Mouse (Mus musculus) limb, embryonic 14.5 days (tissue): Measurements from ENCODE around the gene Pex11b. TPM values are rescaled to one million over a fixed set of nuclear protein-coding genes. Genes with fewer than 3 reads are reported as not detected.

Experiments used
- ATAC-seq: fragments of 200-750 bp; cut with Nextera tagmentation; 2 replicates; pipeline ENCODE4 v1.8.0; 2017; ENCODE audit warnings: low read depth, moderate number of reproducible peaks, moderate TSS enrichment; ENCODE audit not compliant: low FRiP score
- DNase-seq: peaks from one replicate; pipeline ENCODE4 v3.0.0-alpha.2; 2015; ENCODE audit warnings: low spot score
- H3K27ac ChIP-seq: fragments of 300-500 bp; sonication (generic); replicated peaks from 2 replicates; pipeline ENCODE4 v1.5.1; 2014; ENCODE audit warnings: low read depth, mild to moderate bottlenecking, low read length, moderate library complexity, mixed read lengths
- H3K27me3 ChIP-seq: fragments of 300-500 bp; sonication (generic); 2 replicates; pipeline ENCODE4 v1.6.1; 2014; ENCODE audit warnings: low read length, mixed read lengths; ENCODE audit not compliant: control insufficient read depth, insufficient read depth
- H3K36me3 ChIP-seq: fragments of 300-500 bp; sonication (generic); 2 replicates; pipeline ENCODE4 v1.6.1; 2014; ENCODE audit warnings: mild to moderate bottlenecking, low read length, moderate library complexity, mixed read lengths; ENCODE audit not compliant: control insufficient read depth, insufficient read depth
- H3K4me1 ChIP-seq: fragments of 300-500 bp; sonication (generic); 2 replicates; pipeline ENCODE4 v1.6.1; 2014; ENCODE audit warnings: antibody characterized with exemption, low read length, mixed read lengths; ENCODE audit not compliant: control insufficient read depth, insufficient read depth
- H3K4me2 ChIP-seq: fragments of 300-500 bp; sonication (generic); replicated peaks from 2 replicates; pipeline ENCODE4 v1.6.1; 2014; ENCODE audit warnings: low read depth, mild to moderate bottlenecking, low read length, moderate library complexity; ENCODE audit not compliant: severe bottlenecking
- H3K4me3 ChIP-seq: fragments of 300-500 bp; sonication (generic); replicated peaks from 2 replicates; pipeline ENCODE4 v1.5.1; 2014; ENCODE audit warnings: low read length
- H3K9ac ChIP-seq: fragments of 300-500 bp; sonication (generic); 2 replicates; pipeline ENCODE4 v1.6.1; 2014; ENCODE audit warnings: mild to moderate bottlenecking, low read depth, low read length, moderate library complexity; ENCODE audit not compliant: severe bottlenecking
- H3K9me3 ChIP-seq: fragments of 300-500 bp; sonication (generic); 2 replicates; pipeline ENCODE4 v1.6.1; 2016; ENCODE audit warnings: low read length; ENCODE audit not compliant: control insufficient read depth
- POLR2A ChIP-seq: fragments of 200-500 bp; IDR thresholded peaks from 2 replicates; pipeline ENCODE4 v1.8.0; 2012; ENCODE audit warnings: inconsistent platforms, mild to moderate bottlenecking, moderate library complexity, borderline replicate concordance; ENCODE audit not compliant: insufficient read depth, insufficient read length; ENCODE audit errors: extremely low read depth
- WGBS: fragments of 180-500 bp; shearing (Covaris S2); extraction: QIAGEN DNeasy Blood & Tissue Kit; methylation state at CpG from one replicate; pipeline ENCODE4 v1.1.7; 2014; 5-methylcytosine and 5-hydroxymethylcytosine counted together
- polyA plus RNA-seq, 2 experiments: library from polyadenylated mRNA; depleted of rRNA in 1 of 2; stranded (reverse) in 1 of 2; unstranded in 1 of 2; fragments of >200 nt; fragmentation: Nextera tagmentation in 1 of 2; extraction: Ambion mirVana in 1 of 2; gene quantifications; 2 replicates each; pipeline versions ENCODE4 v1.2.1 to v1.2.3; 2012 to 2014

The Pex11b gene
- polyA plus RNA-seq (2012; rRNA removed) (53.0 and 64.0 TPM in 2 replicates), polyA plus RNA-seq (2014; fragmentation: Nextera tagmentation; extraction: Ambion mirVana) (62.2 and 65.8 TPM in 2 replicates)

DNA sequence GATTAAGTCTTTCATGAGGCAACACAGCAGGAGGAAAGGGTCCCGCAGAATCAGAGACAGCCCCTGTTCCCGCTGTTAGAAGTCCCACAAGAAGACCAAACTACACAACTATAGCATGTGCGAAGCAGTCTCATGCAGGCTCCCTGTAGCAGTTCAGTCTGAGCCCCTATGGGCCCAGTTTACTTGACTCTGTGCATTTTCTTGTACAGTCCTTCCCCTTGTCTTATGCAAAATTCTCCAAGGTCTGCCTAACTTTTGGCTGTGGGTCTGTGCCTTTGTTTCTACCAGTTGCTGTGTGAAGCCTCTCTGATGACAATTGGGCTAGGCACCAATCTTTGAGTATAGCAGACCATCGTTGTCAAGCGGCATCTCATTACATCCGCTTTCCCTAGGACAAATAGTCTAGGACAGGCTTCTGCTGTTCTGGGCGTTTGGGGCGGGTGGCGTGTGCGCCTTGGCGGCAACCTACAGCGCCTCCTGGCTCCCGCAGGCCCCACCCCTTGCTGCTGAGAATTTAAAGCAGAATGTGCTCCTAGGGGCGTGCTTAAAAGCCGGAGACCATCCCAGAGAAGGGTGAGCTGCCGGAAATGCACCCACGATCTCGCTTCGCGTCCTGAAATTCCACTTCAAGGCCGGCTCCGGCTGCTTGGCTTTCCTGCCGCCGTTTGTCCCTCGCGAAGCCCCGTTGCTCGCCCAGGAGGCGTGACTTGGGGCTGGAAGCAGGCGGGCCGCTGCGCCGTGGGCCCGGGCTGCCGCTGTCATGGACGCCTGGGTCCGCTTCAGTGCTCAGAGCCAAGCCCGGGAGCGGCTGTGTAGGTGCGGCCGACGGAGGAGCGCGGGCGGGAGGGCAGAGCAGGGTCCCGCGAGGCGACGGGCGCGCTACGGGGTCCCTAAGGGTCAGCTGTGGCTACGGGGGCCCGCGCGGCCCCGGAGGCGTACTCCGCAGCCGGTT, at the start of gene Pex11b, which contains the start of gene Gm42957:
Gene Pex11b, plus strand, starts transcription at position 449 of the 952 bp plus-strand sequence.
Gene Gm42957, plus strand, starts transcription at position 547 of the 952 bp plus-strand sequence.
- H3K4me3 ChIP-seq: peak within 1 kb of the TSS; percentile 94
- H3K27ac ChIP-seq: peak within 1 kb of the TSS; percentile 81
- peaks cover 59% of the 10 kb centered on the region for H3K36me3 ChIP-seq
- 0 out of 2 replicates have a peak, but pooled peaks cover 3% of the 10 kb centered on the region for H3K9me3 ChIP-seq
- H3K9ac ChIP-seq: peak within 1 kb of the TSS; percentile 93
- peaks cover 17% of the 10 kb centered on the region for H3K4me1 ChIP-seq
- TF ChIP-seq POLR2A: peak; percentile 48; the same call in 1 of the 2 replicates
- DNase-seq (peak; percentile 83), ATAC-seq (peak; percentile 90)
- no peaks in the 10 kb centered on the region for H3K27me3 ChIP-seq
- H3K4me2 ChIP-seq: peak within 1 kb of the TSS; percentile 65
- 3% methylated on average over 48 of the region's 60 CpGs for WGBS

DNA sequence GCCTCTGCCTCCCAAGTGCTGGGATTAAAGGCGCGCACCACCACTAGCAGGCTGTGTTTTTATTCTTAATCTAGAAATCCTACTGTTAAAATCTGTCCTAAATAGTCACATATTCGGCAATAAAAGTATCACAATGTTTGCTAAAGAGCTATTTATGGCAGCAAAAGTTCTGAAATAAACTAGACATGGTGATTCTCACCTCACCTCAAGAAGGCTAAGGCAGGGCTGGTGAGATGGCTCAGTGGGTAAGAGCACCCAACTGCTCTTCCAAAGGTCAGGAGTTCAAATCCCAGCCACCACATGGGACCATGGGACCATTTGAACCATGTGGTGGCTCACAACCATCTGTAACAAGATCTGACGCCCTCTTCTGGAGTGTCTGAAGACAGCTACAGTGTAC, 44.5 kb upstream of the Pex11b start:
- Histone ChIP-seq H3K4me3 (no peak overlapping the region), H3K9ac (no peak overlapping the region), H3K36me3 (no peaks in the 10 kb centered on the region), H3K4me1 (peaks cover 8% of the 10 kb centered on the region), H3K27me3 (no peaks in the 10 kb centered on the region), H3K9me3 (no peaks in the 10 kb centered on the region), H3K27ac (no peak overlapping the region), H3K4me2 (no peak overlapping the region)
- ATAC-seq: no peak
- 77% methylated on average over 4 of the region's 4 CpGs for WGBS
- no peak for DNase-seq
- TF ChIP-seq POLR2A: no peak

GRCm38 (mm10) chr3:96593374-96593773, 41.8 kb upstream of the Pex11b start:
- Histone ChIP-seq H3K9me3 (no peaks in the 10 kb centered on the region), H3K27me3 (no peaks in the 10 kb centered on the region), H3K4me1 (peaks cover 22% of the 10 kb centered on the region), H3K4me2 (peak overlapping the region; percentile 85), H3K4me3 (peak overlapping the region; percentile 62), H3K9ac (peak overlapping the region; percentile 72), H3K27ac (peak overlapping the region; percentile 75; the same call in 1 of the 2 replicates), H3K36me3 (no peaks in the 10 kb centered on the region)
- ATAC-seq: 0 out of 2 replicates have a peak, but pooled peaks have one; percentile 0
- no peak for TF ChIP-seq POLR2A
- WGBS: 2% methylated on average over 10 of the region's 10 CpGs
- peak; percentile 42 for DNase-seq

DNA sequence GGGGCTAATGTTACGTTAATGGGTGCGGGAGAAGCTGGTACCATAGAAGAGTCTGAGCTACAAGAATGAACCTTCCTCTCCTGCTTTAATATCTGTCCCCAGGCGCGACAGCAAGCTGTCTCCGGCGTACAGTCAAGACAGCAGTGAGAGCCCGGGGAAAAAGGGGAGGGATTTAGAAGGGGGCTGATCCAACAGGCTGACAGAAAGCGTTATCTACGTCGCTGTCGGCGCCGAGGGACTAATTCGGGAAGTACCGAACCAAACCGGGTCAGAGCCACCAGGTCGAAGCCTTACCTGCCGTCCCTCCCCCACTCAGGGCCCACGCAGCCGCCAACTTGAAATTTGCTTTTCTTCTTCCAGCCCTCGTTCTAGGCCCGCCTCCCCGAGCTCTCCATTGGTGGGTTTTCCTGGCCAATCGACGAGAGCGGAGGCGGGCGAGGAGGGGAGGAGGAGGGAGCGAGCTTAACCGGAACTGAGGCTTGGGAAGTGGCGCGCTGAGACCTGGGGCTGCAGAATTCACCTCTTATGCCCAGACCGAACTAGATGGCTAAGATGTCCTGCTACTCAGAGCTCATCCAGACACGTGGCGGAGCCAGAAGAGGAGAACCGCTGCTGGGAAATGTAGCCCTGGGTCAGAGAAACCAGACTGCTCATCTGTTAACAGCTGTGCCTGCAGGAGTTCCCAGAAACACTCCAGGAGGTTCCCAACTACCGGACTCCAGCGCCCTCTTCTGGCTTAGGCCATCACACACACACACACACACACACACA, 41.2 kb upstream of the Pex11b start, which contains the start of gene Polr3gl:
Gene Polr3gl, minus strand, starts transcription at position 392 of the 771 bp plus-strand sequence.
- peak within 1 kb of the TSS; percentile 85 for H3K4me2 ChIP-seq
- peak within 1 kb of the TSS; percentile 75 for H3K27ac ChIP-seq
- no peak for TF ChIP-seq POLR2A
- peak; percentile 87 for ATAC-seq
- H3K9ac ChIP-seq: peak within 1 kb of the TSS; percentile 72
- peaks cover 28% of the 10 kb centered on the region for H3K4me1 ChIP-seq
- no peaks in the 10 kb centered on the region for H3K27me3 ChIP-seq
- DNase-seq: peak; percentile 92
- WGBS: under 1% methylated on average over 35 of the region's 38 CpGs
- no peaks in the 10 kb centered on the region for H3K9me3 ChIP-seq
- peak within 1 kb of the TSS; percentile 62 for H3K4me3 ChIP-seq
- no peaks in the 10 kb centered on the region for H3K36me3 ChIP-seq

DNA sequence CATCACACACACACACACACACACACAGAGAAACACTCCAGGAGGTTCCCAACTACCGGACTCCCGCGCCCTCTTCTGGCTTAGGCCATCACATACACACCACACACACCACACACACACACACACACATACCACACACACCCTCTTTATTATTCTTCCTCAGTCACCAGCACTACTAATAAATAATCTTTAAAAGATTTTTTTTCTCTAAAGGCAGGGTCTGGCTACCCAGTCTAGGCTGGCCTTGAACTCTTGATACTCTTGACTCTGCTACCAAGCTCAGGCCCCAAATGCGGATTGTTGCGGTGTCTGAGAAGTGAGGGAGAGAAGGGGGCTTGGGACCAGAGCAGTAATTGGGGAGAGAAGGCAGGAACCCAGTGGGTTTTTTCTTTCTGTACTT, 40.3 kb upstream of the Pex11b start:
- Histone ChIP-seq H3K4me2 (no peak overlapping the region), H3K9me3 (no peaks in the 10 kb centered on the region), H3K27ac (no peak overlapping the region), H3K36me3 (no peaks in the 10 kb centered on the region), H3K9ac (no peak overlapping the region), H3K4me1 (peaks cover 28% of the 10 kb centered on the region), H3K4me3 (no peak overlapping the region), H3K27me3 (no peaks in the 10 kb centered on the region)
- no peak for ATAC-seq
- 88% methylated on average over 5 of the region's 5 CpGs for WGBS
- TF ChIP-seq POLR2A: no peak
- no peak for DNase-seq
